Mouse (Mus musculus) myocyte (in vitro differentiated cells): Measurements from ENCODE around the gene Hmcn2. TPM values are rescaled to one million over a fixed set of nuclear protein-coding genes. Genes with fewer than 3 reads are reported as not detected.

ENCODE experiments used
- H3K27me3 ChIP-seq: one replicate; pipeline ENCODE4 v1.6.1; 2011; ENCODE audit not compliant: control insufficient read depth, insufficient read depth, insufficient read length
- H3K36me3 ChIP-seq: one replicate; pipeline ENCODE4 v1.6.1; 2011; ENCODE audit not compliant: control insufficient read depth, insufficient read depth
- H3K4me2 ChIP-seq: one replicate; pipeline ENCODE4 v1.6.1; 2011; ENCODE audit warnings: low read depth, control low read depth
- H3K4me3 ChIP-seq: one replicate; pipeline ENCODE4 v1.5.1; 2011; ENCODE audit warnings: mild to moderate bottlenecking, control low read depth, moderate library complexity
- H3K79me2 ChIP-seq: one replicate; pipeline ENCODE4 v1.6.1; 2011; ENCODE audit not compliant: control insufficient read depth, insufficient read depth
- H3ac ChIP-seq: one replicate; pipeline ENCODE4 v1.6.1; 2011; ENCODE audit not compliant: control insufficient read depth, insufficient read length
- CEBPB ChIP-seq: IDR thresholded peaks from 2 replicates; pipeline ENCODE4 v1.6.1; 2011; ENCODE audit warnings: mild to moderate bottlenecking, moderate library complexity; ENCODE audit not compliant: poor library complexity, insufficient read depth, severe bottlenecking
- E2F4 ChIP-seq: IDR thresholded peaks from one replicate; pipeline ENCODE4 v1.6.1; 2011; ENCODE audit warnings: mild to moderate bottlenecking, control low read depth, moderate library complexity; ENCODE audit not compliant: insufficient read depth
- MAX ChIP-seq: IDR thresholded peaks from one replicate; pipeline ENCODE4 v1.6.1; 2011; ENCODE audit warnings: low read depth, mild to moderate bottlenecking, control low read depth
- MYOD1 ChIP-seq, 3 experiments: IDR thresholded peaks; one replicate each; pipeline ENCODE4 v1.6.1; 2011; ENCODE audit warnings: control low read depth in 2 of 3, low read depth in 2 of 3, mild to moderate bottlenecking in 2 of 3, moderate library complexity in 1 of 3; ENCODE audit not compliant: insufficient read length in 2 of 3, control insufficient read depth in 1 of 3
- MYOG ChIP-seq, 3 experiments: IDR thresholded peaks; one replicate each; pipeline ENCODE4 v1.6.1; 2011; ENCODE audit warnings: control low read depth in 2 of 3, low read depth in 2 of 3, mild to moderate bottlenecking in 2 of 3; ENCODE audit not compliant: insufficient read length in 2 of 3, control insufficient read depth in 1 of 3, insufficient read depth in 1 of 3
- POLR2A ChIP-seq: IDR thresholded peaks from one replicate; pipeline ENCODE4 v1.6.1; 2011; ENCODE audit warnings: low read depth, mild to moderate bottlenecking, control low read depth, moderate library complexity; ENCODE audit not compliant: insufficient read length
- POLR2AphosphoS2 ChIP-seq: IDR thresholded peaks from one replicate; pipeline ENCODE4 v1.6.1; 2011; ENCODE audit warnings: low read depth, control low read depth; ENCODE audit not compliant: insufficient read length
- REST ChIP-seq: IDR thresholded peaks from one replicate; pipeline ENCODE4 v1.6.1; 2011; ENCODE audit warnings: mild to moderate bottlenecking, control low read depth, moderate library complexity; ENCODE audit not compliant: insufficient read depth, insufficient read length
- SRF ChIP-seq: IDR thresholded peaks from one replicate; pipeline ENCODE4 v1.6.1; 2011; ENCODE audit warnings: low read depth; ENCODE audit not compliant: control insufficient read depth, insufficient read length
- TCF12 ChIP-seq: IDR thresholded peaks from one replicate; pipeline ENCODE4 v1.6.1; 2011; ENCODE audit warnings: mild to moderate bottlenecking, control low read depth; ENCODE audit not compliant: poor library complexity, insufficient read depth, severe bottlenecking
- TCF3 ChIP-seq: IDR thresholded peaks from one replicate; pipeline ENCODE4 v1.6.1; 2011; ENCODE audit warnings: low read depth, control low read depth; ENCODE audit not compliant: insufficient read length
- USF1 ChIP-seq: IDR thresholded peaks from one replicate; pipeline ENCODE4 v1.6.1; 2011; ENCODE audit warnings: low read depth, mild to moderate bottlenecking, control low read depth, moderate library complexity
- polyA plus RNA-seq: library from polyadenylated mRNA; unstranded; fragments of >200 nt; fragmentation: generic; extraction: Trizol; gene quantifications from one replicate; pipeline ENCODE4 v1.2.1, GENCODE M21; 2012; ENCODE audit warnings: missing spikeins

The Hmcn2 gene
- polyA plus RNA-seq, 1 experiment = 2.6 TPM

DNA sequence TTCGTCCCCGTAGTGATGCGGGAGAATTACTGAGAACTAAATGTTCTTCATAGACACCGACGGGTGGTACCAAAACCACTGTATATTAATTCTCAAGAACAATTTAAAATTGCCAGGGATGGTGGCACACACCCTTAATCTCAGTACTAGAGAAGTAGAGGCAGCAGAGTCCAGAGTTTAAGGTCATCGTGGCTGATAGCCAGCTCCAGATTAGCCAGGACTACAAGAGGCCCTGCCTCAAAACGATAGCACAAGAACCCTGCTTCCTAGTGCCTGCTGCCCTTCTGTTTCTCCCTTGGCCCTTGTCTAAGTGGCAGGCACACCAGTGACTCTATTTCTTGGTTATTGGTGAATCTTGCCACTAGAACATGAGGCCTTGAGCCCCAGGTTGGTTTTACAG, 146.7 kb downstream of the Hmcn2 start:
- Histone ChIP-seq H3K36me3 (no peaks in the 10 kb centered on the region), H3K4me2 (no peak overlapping the region), H3ac (no peak overlapping the region), H3K27me3 (no peaks in the 10 kb centered on the region), H3K79me2 (no peaks in the 10 kb centered on the region), H3K4me3 (no peak overlapping the region)
- TF ChIP-seq MYOG (IDR thresholded peaks at IDR 0.05; ENCODE audit: control insufficient read depth in 1 of 3, insufficient read depth in 1 of 3, insufficient read length in 2 of 3, low read depth in 2 of 3) (no peak), POLR2A (no peak), TCF3 (no peak), SRF (no peak), MAX (no peak)

GRCm38 (mm10) chr2:31462051-31462450, 147.8 kb downstream of the Hmcn2 start:
- Histone ChIP-seq H3K79me2 (no peaks in the 10 kb centered on the region), H3K4me2 (no peak overlapping the region), H3K27me3 (no peaks in the 10 kb centered on the region), H3K36me3 (no peaks in the 10 kb centered on the region), H3ac (no peak overlapping the region), H3K4me3 (no peak overlapping the region)
- TF ChIP-seq REST (no peak), CEBPB (no peak), TCF3 (no peak), USF1 (no peak), MAX (no peak), MYOG (IDR thresholded peaks at IDR 0.05; ENCODE audit: control insufficient read depth in 1 of 3, insufficient read depth in 1 of 3, insufficient read length in 2 of 3, low read depth in 2 of 3) (no peak), SRF (no peak), MYOD1 (IDR thresholded peaks at IDR 0.05; ENCODE audit: control insufficient read depth in 1 of 3, insufficient read length in 2 of 3, low read depth in 2 of 3) (no peak), POLR2A (no peak), TCF12 (no peak), E2F4 (no peak), POLR2AphosphoS2 (no peak)

GRCm38 (mm10) chr2:31463253-31463652, 149.0 kb downstream of the Hmcn2 start:
- Histone ChIP-seq H3K36me3 (no peaks in the 10 kb centered on the region), H3K4me3 (no peak overlapping the region), H3K79me2 (no peaks in the 10 kb centered on the region), H3ac (no peak overlapping the region), H3K27me3 (no peaks in the 10 kb centered on the region), H3K4me2 (no peak overlapping the region)
- no peak for TF ChIP-seq POLR2AphosphoS2
- TF ChIP-seq MAX = no peak
- no peak for TF ChIP-seq MYOG (IDR thresholded peaks at IDR 0.05; ENCODE audit: control insufficient read depth in 1 of 3, insufficient read depth in 1 of 3, insufficient read length in 2 of 3, low read depth in 2 of 3)
- no peak for TF ChIP-seq TCF12
- TF ChIP-seq REST = no peak

DNA sequence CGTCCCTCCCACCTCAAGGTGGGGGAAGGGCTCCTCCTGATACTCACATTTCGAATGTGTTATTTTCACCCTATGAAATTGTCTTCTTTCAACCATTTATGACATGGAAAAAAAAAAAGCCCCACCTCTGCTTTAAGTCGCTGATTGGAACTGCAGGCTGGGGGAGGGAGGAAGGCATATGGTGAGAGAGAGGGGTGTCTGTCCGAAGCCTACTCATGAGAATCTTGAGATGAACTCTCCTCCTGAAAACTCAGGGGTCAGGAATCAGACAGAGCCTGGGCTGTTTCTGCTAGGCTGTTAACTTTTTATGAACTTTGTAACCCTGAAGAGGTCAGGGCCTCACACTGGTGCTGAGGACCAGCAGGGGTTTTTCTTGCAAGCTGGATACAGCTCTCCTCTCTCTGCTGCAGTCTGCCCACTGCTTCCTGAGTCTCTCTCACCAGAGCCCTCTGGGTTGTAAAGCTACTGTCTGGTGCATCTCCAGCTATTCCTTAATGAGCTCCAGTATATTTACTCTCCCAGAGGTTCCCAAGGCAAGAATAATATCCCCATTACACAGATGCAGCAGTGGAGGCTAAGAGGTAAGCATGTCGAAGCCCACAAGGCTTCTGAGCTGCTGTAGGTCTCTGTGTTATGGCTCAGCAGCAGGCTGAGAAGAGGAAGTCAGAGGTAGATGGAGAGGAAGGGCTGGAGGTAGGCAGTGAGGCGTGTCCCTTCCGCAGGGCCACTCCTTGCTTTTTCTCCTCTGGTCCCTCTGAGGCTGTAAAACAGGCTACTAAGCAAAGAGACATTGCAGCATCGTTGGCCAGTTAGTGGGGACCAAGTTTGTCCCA, 149.7 kb downstream of the Hmcn2 start:
- no peak overlapping the region for H3K4me2 ChIP-seq
- no peaks in the 10 kb centered on the region for H3K79me2 ChIP-seq
- H3K27me3 ChIP-seq = no peaks in the 10 kb centered on the region
- no peak overlapping the region for H3ac ChIP-seq
- H3K4me3 ChIP-seq = no peak overlapping the region
- TF ChIP-seq SRF (no peak), MYOD1 (IDR thresholded peaks at IDR 0.05; ENCODE audit: control insufficient read depth in 1 of 3, insufficient read length in 2 of 3, low read depth in 2 of 3) (no peak), TCF3 (no peak), CEBPB (no peak), MAX (no peak), REST (no peak), TCF12 (no peak), E2F4 (no peak)
- H3K36me3 ChIP-seq = no peaks in the 10 kb centered on the region

- Histone ChIP-seq H3K36me3 (no peaks in the 10 kb centered on the region), H3K27me3 (no peaks in the 10 kb centered on the region), H3ac (no peak overlapping the region), H3K4me2 (no peak overlapping the region), H3K4me3 (no peak overlapping the region), H3K79me2 (no peaks in the 10 kb centered on the region)
- TF ChIP-seq TCF3 = no peak
- TF ChIP-seq CEBPB = no peak
- TF ChIP-seq MYOG (IDR thresholded peaks at IDR 0.05; ENCODE audit: control insufficient read depth in 1 of 3, insufficient read depth in 1 of 3, insufficient read length in 2 of 3, low read depth in 2 of 3) = no peak
- no peak for TF ChIP-seq TCF12
- TF ChIP-seq USF1 = no peak
- TF ChIP-seq SRF = no peak
- no peak for TF ChIP-seq E2F4
- no peak for TF ChIP-seq MAX
- TF ChIP-seq POLR2AphosphoS2 = no peak
- no peak for TF ChIP-seq POLR2A
- TF ChIP-seq REST = no peak
These were observed 150.3 kb downstream of the Hmcn2 start for GRCm38 (mm10) chr2:31464529-31464910.
